Mouse (Mus musculus) MEL-GATA-1-ER (cell line): Measurements from ENCODE around the gene Clk2.
"Not testable (repeated sequence)": the region's sequence is repeated elsewhere in the genome, so short reads cannot be mapped to it uniquely, and the experiment has no call there.

Experiments used
- DNase-seq: peaks from one replicate; pipeline ENCODE4 v3.0.0-alpha.2; 2012; ENCODE audit warnings: low read depth; ENCODE audit errors: extremely low read depth

Clk2 gene

DNA sequence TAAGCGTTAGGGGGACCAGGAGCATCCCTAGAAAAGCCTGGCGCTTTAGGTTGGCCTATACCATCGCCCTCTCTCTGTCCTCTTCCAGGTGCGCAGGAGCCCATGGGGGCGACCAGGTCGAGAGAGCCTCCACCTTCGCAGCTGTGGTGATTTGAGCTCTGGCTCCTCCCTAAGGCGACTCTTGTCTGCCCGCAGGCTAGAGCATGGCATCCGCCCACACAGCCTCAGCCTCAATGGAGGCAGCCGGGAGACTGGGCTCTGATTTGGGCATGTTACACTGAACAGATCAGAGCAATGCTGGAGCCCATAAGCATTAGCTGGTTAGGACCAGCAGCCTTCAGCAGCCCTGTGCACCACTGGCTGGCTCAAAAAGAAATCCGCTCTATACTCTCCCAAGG is 23.9 kb downstream of the Clk2 start:
- DNase-seq: no peak

DNA sequence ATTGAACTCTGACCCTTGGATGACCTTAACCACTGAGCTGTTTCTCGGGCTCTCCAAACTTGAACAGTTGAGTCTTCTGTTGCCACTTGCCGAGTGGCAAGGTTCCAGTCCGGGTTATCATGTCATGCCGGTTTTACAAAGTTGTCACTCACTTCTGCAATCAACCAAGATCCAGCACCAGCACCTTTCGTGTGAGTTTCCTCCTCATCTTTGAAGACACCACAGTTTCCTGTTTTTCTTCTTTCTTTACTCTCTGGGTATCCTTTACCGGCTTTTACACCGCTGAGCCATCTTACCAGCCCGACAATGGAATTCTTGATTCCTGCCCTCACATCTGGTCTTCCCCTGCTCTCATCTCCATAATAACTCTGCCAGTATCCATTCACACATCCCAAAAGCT is 25.8 kb downstream of the Clk2 start:
- peak; percentile 99 for DNase-seq

DNA sequence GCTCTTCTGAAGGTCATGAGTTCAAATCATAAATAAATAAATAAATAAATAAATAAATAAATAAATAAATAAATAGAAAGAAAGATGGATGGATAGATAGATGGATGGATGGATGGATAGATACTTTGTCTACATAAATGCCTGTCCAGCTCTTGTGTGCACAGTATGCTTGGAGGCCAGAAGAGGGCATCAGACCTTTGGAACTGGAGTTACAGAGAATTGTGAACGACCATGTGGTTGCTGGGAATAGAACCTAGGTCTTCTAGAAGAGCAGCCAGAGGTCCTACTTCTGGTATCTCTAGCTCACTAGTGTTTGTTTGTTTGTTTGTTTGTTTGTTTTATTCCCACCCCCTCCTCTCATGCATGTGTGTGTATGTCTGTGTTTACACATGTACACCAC is 28.8 kb downstream of the Clk2 start:
- no peak for DNase-seq

DNA sequence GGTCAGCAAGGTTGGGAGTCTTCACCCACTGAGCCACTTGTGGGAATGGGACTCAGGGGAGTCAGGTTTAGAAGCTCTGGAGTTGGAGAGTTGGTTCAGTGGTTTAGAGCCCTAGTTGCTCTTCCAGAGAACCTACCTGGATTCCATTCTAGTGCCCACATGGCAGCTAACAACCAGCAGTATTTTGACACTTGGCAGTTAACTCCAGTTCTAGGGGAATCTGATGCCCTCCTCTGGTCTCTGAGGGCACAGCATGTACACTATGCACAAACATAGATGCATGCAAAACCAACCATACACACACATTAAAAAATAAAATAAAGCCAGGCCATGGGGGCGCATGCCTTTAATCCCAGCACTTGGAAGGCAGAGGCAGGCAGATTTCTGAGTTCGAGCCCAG is 29.3 kb downstream of the Clk2 start:
- DNase-seq: no peak

DNA sequence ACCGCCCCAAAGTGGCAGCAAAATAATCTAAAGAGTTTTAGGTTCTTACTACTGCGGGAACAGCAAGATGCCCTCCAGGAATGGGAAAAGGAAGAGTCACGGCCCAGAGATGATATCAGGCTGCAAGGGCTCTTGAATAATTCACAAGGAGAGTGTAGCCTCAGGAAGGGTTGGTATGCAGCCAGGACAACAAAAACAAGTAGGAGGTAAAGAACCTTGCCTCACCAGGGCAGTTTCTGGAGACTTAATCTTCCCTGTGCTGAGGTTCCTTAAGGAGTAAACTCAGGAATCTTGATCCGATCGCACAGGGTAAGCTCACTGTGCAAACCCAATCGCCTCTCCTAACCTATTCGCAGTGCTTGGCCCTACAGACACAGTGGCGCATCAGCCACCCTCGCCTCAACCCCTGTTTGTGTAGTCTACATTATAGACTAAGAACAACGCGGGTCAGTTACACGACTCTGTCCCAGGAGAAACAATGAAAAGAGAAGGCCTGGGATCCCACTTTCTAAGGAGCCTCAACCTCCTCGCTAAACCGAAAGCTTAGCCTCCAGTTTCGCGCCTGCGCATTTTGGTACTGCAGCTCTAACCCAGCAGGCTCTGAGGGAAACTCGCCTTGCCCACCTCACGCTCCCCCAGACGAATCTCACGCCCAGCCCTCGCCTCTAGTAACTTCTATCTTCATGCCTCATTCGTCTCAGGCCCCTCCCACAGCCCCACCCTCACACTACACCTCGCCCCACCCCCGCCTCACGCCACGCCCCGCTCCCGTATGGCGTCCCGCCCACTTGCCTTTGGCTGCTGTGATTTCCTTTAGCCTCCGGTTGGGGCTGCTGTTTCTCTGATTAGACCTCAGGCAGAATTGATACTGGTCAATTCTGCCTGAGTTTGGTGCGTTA is 31.6 kb downstream of the Clk2 start:
- DNase-seq: peak; percentile 93

DNA sequence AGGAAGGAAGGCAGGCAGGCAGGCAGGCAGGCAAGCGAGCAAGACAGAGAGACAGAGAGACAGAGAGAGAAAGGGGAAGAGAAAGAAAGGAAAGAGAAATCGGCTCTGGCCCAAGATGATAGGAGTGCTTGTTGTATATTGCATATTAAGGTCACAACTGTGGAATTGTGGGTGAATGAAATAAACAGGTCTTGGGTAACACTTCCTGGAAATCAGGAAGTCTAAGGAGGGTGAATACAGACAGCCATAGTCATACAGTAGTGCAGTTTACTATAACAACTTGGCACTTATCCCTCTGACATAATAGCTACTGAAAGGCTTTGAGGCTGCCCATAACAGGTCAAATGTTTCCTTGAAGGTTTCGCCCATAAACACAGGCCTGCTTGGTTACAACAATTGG is 35.2 kb downstream of the Clk2 start:
- no peak for DNase-seq

DNA sequence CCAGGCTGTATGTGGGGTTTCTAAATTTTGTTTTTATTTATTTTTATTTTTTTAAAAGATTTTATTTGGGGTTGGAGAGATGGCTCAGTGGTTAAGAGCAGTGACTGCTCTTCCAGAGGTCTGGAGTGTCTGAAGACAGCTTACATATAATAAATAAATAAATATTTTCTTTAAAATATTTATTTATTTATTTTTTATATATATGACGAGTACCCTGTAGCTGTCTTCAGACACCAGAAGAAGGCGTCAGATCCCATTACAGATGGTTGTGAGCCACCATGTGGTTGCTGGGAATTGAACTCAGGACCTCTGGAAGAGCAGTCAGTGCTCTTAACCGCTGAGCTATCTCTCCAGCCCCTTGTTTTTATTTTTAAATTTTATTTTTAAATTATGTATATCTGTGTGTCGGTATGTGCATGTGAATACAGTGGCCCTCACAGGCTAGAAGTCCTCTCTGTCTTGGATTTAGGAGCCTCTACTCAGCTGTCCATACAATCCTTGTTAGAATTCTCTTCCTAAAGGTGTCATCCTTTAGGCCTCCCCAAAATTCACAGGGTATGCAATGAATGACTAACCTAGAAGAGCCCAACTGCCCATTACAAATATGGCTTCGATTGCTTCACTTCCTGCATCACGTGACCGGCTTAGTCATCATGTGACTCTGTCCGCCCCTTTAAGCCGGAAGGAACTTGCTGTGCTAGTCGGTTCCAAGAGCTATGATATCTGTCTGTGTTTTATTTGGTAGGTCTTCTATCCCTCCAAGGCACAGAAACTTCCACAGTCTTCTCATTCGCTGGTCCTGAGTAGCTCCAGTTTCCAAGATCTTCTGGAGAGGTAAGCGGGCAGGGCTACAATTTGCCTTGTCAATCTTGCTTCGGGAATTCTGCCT is 37.9 kb downstream of the Clk2 start, which contains the start of gene Gba:
Gene Gba (plus strand): TSS at position 676 of the 889 bp plus-strand sequence.
- peak; percentile 95 for DNase-seq

DNA sequence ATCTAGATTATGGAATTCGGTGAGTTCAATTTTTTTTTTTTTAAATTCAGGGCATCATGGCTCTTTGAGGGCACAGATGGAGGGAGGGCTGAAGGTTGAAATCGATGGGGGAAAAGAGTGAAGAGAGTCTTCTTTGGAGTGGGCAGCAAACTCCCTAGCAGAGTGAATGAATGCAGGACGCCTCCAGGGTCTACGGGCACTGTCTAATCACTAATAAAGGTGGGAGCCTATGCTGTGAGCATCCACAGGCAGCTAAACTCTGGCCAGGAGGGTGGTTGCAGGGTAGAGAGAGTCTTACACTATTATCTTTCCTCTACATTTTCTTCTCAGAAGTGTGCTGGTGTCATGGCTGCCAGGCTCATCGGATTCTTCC is 38.5 kb downstream of the Clk2 start:
- DNase-seq: no peak

DNA sequence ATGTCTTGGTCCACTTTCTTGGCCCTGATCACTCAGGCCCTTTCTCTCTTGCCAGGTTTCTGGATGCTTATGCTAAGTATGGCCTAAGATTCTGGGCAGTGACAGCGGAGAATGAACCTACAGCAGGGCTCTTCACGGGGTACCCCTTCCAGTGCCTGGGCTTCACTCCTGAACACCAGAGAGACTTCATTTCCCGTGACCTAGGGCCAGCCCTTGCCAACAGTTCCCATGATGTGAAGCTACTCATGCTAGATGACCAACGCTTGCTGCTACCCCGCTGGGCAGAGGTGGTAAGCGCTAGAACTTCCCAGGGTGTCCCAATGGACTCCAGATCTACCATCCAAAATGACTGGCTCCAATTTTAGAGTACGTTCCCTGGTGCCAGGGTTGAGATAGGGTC is 41.5 kb downstream of the Clk2 start:
- DNase-seq: no peak

DNA sequence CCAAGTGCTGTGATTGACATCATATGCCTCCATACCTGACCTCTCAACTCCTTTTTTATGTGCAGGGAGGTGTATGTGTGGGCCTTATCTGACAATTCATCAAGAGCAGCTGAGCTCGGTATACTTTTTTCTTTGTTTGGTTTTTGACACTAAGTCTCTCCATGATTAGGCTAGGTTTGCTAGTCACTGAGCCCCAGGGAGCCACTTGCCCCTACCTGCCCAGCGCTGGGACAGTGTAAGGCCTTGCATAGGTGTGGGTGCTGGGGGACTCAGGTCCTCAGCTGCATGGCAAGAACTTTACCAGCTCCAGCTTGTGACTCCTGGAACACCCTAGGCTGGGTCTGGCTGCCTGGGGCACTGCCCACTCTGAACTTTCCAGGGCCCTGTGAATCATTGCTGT is 42.1 kb downstream of the Clk2 start:
- DNase-seq: no peak

DNA sequence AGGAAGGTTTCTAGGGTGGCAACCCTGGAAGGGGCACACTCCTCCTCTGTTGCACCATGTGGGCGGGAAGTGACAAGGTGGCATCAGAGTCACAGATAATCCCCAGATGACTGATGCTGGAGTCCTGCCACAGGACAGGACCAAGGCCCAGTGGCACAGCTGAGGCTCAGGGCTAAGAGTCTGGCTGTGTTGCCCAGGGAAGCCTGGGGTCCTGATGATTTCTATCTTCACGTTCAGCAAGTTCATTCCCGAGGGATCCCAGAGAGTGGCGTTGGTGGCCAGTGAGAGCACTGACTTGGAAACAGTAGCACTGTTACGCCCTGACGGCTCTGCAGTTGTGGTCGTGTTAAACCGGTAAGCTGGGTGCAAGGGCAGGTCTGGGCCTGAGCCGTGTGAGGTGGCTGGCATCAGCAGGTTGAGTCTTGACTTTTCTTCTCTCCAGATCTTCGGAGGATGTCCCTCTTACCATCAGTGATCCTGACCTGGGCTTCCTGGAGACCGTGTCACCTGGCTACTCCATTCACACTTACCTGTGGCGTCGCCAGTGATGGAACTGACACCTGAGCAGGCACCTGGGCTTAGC is 43.6 kb downstream of the Clk2 start:
- DNase-seq: no peak

DNA sequence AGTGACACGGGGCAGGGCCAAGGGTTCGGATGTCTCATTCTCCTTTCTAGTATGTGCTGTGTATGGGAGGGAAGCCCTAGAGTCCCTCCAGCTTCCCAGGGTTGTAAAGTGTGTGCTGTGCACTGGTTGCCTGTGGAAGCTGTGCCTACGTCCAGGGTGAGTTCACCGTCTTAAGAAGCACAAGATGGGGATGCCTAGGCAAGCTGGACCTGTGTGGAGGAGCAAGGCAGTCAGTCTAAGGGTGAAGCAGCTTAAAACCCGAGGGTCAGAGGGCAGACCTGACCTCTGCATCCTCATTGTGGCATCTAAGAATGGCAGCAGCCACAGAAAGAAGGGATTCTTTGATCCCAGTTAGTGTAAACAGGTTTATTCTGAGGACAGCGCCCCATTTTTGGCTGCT is 44.1 kb downstream of the Clk2 start:
- no peak for DNase-seq

DNA sequence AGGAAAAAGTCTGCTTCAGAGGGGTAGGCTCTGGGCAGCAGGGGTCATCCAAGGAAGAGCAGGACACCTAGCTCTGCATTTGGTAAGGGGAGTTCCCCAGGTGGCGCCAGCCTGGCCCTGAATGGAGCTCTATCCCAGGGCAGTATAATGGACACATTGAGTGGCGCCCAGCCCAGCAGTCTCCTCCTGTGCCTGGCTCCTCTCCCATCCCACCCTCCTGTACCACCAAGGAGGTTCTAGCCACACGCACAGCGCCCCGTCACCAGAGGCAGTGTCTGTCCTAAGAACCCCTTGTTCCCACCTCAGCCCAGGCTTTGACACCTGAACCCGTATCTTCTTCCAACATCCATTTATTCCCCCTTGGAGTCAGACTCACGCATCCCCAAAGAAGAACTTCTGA is 45.1 kb downstream of the Clk2 start:
- DNase-seq: no peak

DNA sequence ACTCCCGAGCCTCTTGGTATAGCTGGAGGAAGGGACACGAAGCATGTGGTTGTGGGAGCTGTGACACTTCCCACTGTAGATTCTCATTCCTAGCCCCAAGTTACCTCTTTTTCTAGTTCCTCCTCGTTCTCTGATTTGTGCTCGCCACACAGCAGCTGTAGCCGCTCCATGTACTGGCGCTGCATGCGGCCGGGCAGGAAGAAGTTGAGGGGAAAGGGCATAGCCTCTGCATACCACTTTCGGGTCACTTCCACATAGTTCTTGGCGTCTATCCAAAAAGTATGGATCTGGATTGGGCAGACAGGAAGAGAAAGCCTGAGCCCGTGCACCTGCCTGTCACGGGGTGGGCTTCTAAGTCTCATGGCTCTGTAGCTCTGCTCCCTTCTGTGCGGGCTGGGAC is 45.6 kb downstream of the Clk2 start:
- no peak for DNase-seq

DNA sequence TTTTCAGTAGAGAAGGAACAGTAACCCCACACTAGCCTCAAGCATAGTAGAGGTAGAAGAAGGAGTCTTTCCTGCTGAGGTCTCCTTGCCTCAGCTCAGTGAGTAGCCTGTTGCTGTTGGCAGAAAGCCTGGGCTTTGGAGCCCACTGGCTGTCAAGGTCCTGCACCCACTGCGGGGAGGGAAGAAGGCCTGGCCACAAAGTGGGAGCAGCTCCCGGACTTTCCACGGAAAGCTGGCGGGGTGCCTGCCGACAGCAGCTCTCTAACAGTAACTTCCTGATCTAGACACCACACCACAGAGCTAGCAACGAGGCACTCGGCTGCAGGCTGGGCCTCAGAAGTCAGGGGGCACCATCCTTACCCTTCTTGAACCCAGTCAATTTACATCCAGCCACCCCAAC is 46.1 kb downstream of the Clk2 start:
- no peak for DNase-seq

DNA sequence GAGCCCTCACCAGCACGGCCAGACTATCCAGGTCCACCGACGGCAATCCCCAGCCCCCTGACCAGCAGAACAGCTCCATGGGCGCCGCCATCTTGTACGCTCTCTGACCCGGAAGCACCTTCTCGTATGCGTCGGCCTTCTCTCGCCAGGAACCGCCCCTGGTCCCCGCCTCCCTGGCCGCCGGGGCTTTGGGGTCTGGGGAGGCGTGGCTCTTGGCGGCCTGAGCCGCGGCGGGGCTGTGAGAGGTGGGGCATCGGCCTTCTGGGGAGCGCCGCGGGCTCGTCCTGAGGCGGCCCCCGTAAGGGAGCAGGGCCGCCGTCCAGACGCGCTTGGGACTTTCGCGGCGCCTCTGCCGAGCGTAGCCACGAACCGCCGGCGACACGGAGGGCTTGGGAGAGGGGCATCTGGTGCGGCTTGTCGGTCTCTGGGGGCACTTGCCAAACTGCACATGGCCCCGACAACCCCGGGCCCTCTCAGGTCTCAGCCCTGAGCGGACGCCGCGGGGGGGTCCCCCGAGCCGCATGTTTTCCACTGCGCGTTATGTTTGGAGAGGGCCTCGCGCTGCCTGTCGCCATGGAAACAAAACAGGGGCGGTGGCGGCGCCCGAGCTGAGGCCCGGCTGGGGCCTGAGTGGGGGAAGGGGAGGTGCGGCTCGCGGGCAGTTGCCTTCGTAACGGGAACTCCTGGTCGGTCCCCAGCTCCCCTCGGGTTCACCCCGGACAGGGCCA is 49.4 kb downstream of the Clk2 start:
- peak; percentile 86 for DNase-seq

DNA sequence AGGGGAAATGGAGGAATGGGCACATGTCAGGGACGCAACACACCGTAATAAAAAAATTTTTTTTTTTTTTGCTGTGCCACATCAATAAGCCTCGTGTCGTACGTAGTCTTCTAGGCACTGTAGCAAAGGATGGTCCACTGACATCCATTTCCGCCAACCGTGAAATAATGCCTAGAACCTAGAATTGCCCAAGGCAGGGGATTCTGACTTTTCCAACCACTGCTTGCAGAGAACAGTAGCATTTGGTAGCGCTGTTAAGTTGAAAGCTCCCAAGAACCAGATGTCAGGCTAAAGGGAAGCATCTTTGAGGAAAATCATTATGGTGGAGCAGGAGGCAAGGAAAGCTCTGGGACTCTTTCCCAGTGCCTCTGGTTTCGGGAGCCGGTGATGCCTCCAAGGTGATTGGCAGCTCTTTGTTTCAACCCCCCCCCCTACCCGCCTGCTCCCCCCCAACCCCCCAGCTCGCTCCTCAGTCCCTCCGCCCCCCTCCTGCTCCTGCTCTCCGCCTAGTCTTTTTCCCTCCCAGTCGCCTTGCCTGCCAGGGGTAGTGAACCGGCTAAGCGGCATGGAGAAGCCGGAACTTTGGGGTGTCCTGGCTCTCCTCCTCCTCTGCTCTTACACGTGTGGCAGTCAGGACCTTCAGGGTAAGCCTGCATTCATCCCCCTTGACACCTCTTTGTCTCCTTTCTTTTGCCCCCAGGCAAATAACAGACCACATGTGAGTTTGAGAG is 50.3 kb downstream of the Clk2 start, which contains the start of gene Thbs3:
Gene Thbs3 (plus strand): TSS at position 500 of the 731 bp plus-strand sequence.
- no peak for DNase-seq

DNA sequence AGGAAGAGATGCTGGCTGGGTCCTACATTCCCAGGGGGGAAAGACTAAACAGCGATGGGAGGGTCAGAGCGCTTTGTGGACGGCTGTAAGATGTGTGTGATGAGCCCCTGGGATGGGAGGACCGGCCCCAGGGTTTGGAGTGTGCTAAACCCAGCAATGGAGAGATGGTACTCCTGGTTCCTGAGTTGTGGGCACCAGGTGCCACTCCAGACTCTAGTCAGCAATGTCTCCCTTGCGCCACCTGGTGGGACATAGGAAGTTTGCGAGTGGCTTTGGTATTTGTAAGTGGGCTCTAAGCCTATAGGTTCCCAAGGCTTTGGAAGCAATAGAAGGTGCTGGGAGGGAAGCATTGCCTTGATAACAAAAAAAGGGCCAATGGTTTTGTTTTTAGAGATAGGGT is 51.3 kb downstream of the Clk2 start:
- DNase-seq: peak; percentile 87

DNA sequence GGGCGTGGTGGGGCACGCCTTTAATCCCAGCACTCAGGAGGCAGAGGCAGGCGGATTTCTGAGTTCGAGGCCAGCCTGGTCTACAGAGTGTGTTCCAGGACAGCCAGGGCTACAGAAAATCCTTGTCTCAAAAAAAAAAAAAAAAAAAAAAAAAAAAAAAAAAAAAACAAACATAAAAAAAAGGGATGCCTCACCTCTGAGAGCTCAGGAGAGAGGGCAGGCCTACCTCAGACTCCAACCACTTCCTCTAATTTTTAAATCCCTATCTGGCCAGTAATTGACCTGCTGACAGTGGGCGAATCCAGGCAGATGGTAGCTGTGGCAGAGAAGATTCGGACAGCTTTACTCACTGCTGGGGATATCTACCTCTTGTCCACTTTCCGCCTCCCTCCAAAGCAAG is 51.8 kb downstream of the Clk2 start:
- DNase-seq: not testable (repeated sequence)

DNA sequence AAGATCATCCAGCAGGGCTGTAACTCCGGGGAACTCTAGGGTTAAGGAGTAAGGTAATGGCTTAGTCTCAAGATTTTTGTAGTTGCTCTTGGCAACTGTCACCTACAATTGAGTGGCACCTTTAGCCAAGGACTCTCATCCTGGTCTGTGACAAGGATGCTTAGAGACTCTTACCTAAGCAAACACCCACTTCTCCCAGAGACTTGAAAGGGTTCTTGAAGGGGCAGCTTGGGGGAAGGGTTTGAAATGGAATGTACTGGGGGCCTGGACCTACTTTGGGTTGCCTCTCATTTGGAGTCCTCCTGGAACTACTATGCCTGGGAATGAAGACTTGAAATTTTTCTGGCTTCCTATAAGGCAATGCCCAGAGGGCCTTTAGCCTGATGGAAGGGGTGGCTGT is 53.7 kb downstream of the Clk2 start:
- DNase-seq: no peak

DNA sequence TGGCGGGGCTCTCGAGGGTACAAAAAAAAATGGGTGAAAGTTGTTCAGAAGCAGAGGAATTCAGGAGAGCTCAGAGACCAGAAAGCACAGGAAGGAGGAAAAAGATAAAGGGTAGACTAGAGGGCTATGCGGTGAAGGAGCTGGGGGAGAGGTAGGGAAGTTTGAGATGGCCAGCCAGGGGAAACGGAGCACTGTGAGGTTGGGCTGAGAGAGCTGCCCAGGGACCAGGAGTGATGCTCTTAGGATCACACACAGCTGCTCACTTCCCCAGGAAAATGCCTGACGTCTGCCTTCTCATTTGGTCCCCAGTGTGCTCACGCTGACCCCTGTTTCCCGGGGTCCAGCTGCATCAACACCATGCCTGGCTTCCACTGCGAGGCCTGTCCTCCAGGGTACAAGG is 55.0 kb downstream of the Clk2 start:
- DNase-seq: no peak
